ENCODE assay signal across 7 mouse cellular contexts in genomic region chr11:35750578-35750977, GRCm38 (mm10). TPM values are rescaled to one million over a fixed set of nuclear protein-coding genes. Genes with fewer than 3 reads are reported as not detected.
A peak's percentile ranks its signal among the peaks of the same experiment; 100 is the strongest.
DNase-seq lines count a peak whose midpoint lies in the region; ATAC-seq lines count a peak whose summit lies in the region.

No protein-coding gene starts in this region.

- DNase-seq in adrenal gland, postnatal 10 days: peak; percentile 80
- peak; percentile 31 to 52 for DNase-seq in gastrocnemius, postnatal 36 days
- DNase-seq in kidney, postnatal 14 days: peak; percentile 65
- no peak for DNase-seq in right cerebral cortex, postnatal 14 days
- no peak for DNase-seq in left cerebral cortex, adult 8-10 months (ENCODE audit: low spot score in 2 of 2)

- peak overlapping the region; percentile 19; the same call in 1 of the 2 replicates for H3K27ac ChIP-seq in stomach, embryonic 15.5 days
- H3K27ac ChIP-seq in forebrain, embryonic 15.5 days (replicated peaks): no peak overlapping the region

- no peaks in the 10 kb centered on the region for H3K4me1 ChIP-seq in stomach, embryonic 15.5 days
- H3K4me1 ChIP-seq in forebrain, embryonic 15.5 days: 0 out of 2 replicates have a peak, but pooled peaks cover 4% of the 10 kb centered on the region

- peak; percentile 80 for ATAC-seq in stomach, embryonic 15.5 days (ENCODE audit: insufficient read depth, low FRiP score, low read depth)
- no peak for ATAC-seq in forebrain, embryonic 15.5 days (replicated peaks)

- H3K9me3 ChIP-seq in stomach, embryonic 15.5 days: no peaks in the 10 kb centered on the region
- no peaks in the 10 kb centered on the region for H3K9me3 ChIP-seq in forebrain, embryonic 15.5 days

- intact Hi-C loops in gastrocnemius, postnatal 36 days (cut with DNase I): no loop called here

- H3K4me3 ChIP-seq in stomach, embryonic 15.5 days (replicated peaks): no peak overlapping the region
- H3K4me3 ChIP-seq in forebrain, embryonic 15.5 days: no peak overlapping the region

- H3K9ac ChIP-seq in stomach, embryonic 15.5 days: no peak overlapping the region
- H3K9ac ChIP-seq in forebrain, embryonic 15.5 days (replicated peaks): no peak overlapping the region

- H3K36me3 ChIP-seq in stomach, embryonic 15.5 days: no peaks in the 10 kb centered on the region
- H3K36me3 ChIP-seq in forebrain, embryonic 15.5 days: no peaks in the 10 kb centered on the region

- no peaks in the 10 kb centered on the region for H3K27me3 ChIP-seq in stomach, embryonic 15.5 days (replicated peaks)
- H3K27me3 ChIP-seq in forebrain, embryonic 15.5 days: no peaks in the 10 kb centered on the region

- WGBS in stomach, embryonic 15.5 days: 55% methylated on average over 8 of the region's 8 CpGs
- WGBS in forebrain, embryonic 15.5 days: 79% methylated on average over 8 of the region's 8 CpGs

- H3K4me2 ChIP-seq in stomach, embryonic 15.5 days: no peak overlapping the region
- no peak overlapping the region for H3K4me2 ChIP-seq in forebrain, embryonic 15.5 days (replicated peaks)

RNA-seq across cellular contexts. Expression of gene Pank3, which starts 18.7 kb away (rescaled TPM):
- total RNA-seq in adrenal gland, postnatal 10 days (2021): 10 to 100 TPM; 50.6 to 50.7 TPM
- 10 to 100 TPM; 17.1 to 19.0 TPM for total RNA-seq in gastrocnemius, postnatal 36 days (2021)
- polyA plus RNA-seq in stomach, embryonic 15.5 days (2015; fragmentation: Nextera tagmentation; extraction: Ambion mirVana): 16.2 and 17.6 TPM in 2 replicates
- 10 to 100 TPM; 34.3 to 36.8 (median 36.1) TPM for total RNA-seq in left cerebral cortex, adult 8-10 months (2022)
- polyA plus RNA-seq in forebrain, embryonic 15.5 days (2015; fragmentation: Nextera tagmentation; extraction: Ambion mirVana): 23.1 and 24.2 TPM in 2 replicates

RNA-seq across cellular contexts. Expression of gene Fbll1, which starts 48.1 kb away (rescaled TPM):
- total RNA-seq in adrenal gland, postnatal 10 days (2021): 1 to 10 TPM; 1.2 to 2.4 TPM
- total RNA-seq in gastrocnemius, postnatal 36 days (2021): not detected
- polyA plus RNA-seq in stomach, embryonic 15.5 days (2015; fragmentation: Nextera tagmentation; extraction: Ambion mirVana): 0.57 and 0.90 TPM in 2 replicates
- 10 to 100 TPM; 38.5 to 41.3 (median 41.0) TPM for total RNA-seq in left cerebral cortex, adult 8-10 months (2022)
- polyA plus RNA-seq in forebrain, embryonic 15.5 days (2015; fragmentation: Nextera tagmentation; extraction: Ambion mirVana): 15.6 and 20.8 TPM in 2 replicates

Comparison
In these comparisons a context has a peak if more than half of its experiments do, and no peak if none do; other contexts are left out.
1. DNase-seq: peak in adrenal gland, postnatal 10 days (single experiment), gastrocnemius, postnatal 36 days (2 of 2) and kidney, postnatal 14 days (single experiment); none in right cerebral cortex, postnatal 14 days (single experiment) and left cerebral cortex, adult 8-10 months (0 of 2).
2. RNA of gene Fbll1, which starts 48.1 kb away (total RNA-seq): 38.5 to 41.3 TPM in left cerebral cortex, adult 8-10 months; 1.2 to 2.4 TPM in adrenal gland, postnatal 10 days and not detected in gastrocnemius, postnatal 36 days; every median in the first group is over 10 times any median in the second.